Mouse (Mus musculus) stomach, postnatal 0 days (tissue): ENCODE results near the gene Nktr. TPM values are rescaled to one million over a fixed set of nuclear protein-coding genes. Genes with fewer than 3 reads are reported as not detected.

Experiments used
- ATAC-seq: fragments of 200-750 bp; cut with Nextera tagmentation; 2 replicates; pipeline ENCODE4 v1.8.0; 2017; ENCODE audit not compliant: low FRiP score, low TSS enrichment
- DNase-seq: peaks from one replicate; pipeline ENCODE4 v3.0.0-alpha.2; 2016; ENCODE audit warnings: low spot score
- H3K27ac ChIP-seq: fragments of 300-500 bp; sonication (generic); replicated peaks from 2 replicates; pipeline ENCODE4 v1.5.1; 2014; ENCODE audit warnings: mild to moderate bottlenecking, control low read depth
- H3K27me3 ChIP-seq: fragments of 300-500 bp; sonication (generic); 2 replicates; pipeline ENCODE4 v1.6.1; 2014; ENCODE audit warnings: low read length; ENCODE audit not compliant: control insufficient read depth, insufficient read depth
- H3K36me3 ChIP-seq: fragments of 300-500 bp; sonication (generic); 2 replicates; pipeline ENCODE4 v1.6.1; 2014; ENCODE audit warnings: low read length, mixed read lengths; ENCODE audit not compliant: control insufficient read depth, insufficient read depth
- H3K4me1 ChIP-seq: fragments of 300-500 bp; sonication (generic); replicated peaks from 2 replicates; pipeline ENCODE4 v1.6.1; 2014; ENCODE audit warnings: antibody characterized with exemption; ENCODE audit not compliant: control insufficient read depth, insufficient read depth
- H3K4me2 ChIP-seq: fragments of 300-500 bp; sonication (generic); replicated peaks from 2 replicates; pipeline ENCODE4 v1.6.1; 2014; ENCODE audit warnings: low read depth, mild to moderate bottlenecking, control low read depth, moderate library complexity
- H3K4me3 ChIP-seq: fragments of 300-500 bp; sonication (generic); 2 replicates; pipeline ENCODE4 v1.5.1; 2014; ENCODE audit warnings: low read depth, low read length, control low read depth
- H3K9ac ChIP-seq: fragments of 300-500 bp; sonication (generic); 2 replicates; pipeline ENCODE4 v1.6.1; 2014; ENCODE audit warnings: mild to moderate bottlenecking, low read length, control low read depth, mixed read lengths
- H3K9me3 ChIP-seq: fragments of 300-500 bp; sonication (generic); 2 replicates; pipeline ENCODE4 v1.6.1; 2016; ENCODE audit warnings: low read length; ENCODE audit not compliant: control insufficient read depth
- CTCF ChIP-seq: IDR thresholded peaks from 2 replicates; pipeline ENCODE4 v1.5.1; 2016; ENCODE audit warnings: antibody characterized with exemption, low read depth, mild to moderate bottlenecking, moderate library complexity
- EP300 ChIP-seq: optimal IDR thresholded peaks from 2 replicates; pipeline ENCODE3; 2016; ENCODE audit warnings: antibody characterized with exemption
- WGBS: fragments of 180-500 bp; shearing (Covaris S2); extraction: QIAGEN DNeasy Blood & Tissue Kit; methylation state at CpG from one replicate; pipeline ENCODE4 v1.1.7; 2014; 5-methylcytosine and 5-hydroxymethylcytosine counted together
- polyA plus RNA-seq: library from polyadenylated mRNA; unstranded; fragments of >200 nt; fragmentation: Nextera tagmentation; extraction: Ambion mirVana; gene quantifications from 2 replicates; pipeline ENCODE4 v1.2.1, GENCODE M21; 2015

The Nktr gene
- polyA plus RNA-seq, 1 experiment from 2014 or later: 32.0 TPM

DNA sequence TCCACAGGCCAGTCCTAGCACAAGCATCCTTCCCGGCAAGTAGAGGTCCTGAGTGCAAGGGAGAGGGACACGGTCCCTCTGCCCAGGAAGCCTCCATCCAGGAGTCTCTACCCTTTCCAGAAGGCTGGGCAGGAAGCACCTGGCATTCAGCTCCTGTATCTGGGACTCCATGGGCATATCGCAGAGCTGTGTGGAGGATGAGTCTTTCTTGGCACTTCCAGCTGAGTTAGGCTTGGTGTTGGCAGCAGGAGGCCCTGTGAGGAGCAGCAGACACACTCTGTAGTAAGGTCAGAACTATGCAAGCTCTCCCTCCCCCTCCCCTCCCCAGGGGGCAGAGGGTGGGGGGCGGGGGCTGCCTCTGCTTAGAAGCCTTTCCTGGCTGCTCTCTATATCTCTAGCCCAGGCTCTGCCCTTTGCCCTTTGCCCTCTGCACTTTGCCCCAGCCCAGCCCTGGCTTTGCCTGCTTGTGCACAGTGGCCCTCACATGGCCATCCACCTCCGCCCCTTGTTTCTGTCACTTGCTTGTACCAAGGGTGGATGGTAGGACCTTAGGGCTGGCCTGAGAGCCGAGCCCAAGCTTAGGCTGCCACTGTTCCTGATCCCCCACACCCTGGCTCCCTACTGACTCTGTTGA is 80.0 kb downstream of the Nktr start:
- Histone ChIP-seq H3K4me3 (no peak overlapping the region), H3K27ac (no peak overlapping the region), H3K4me2 (no peak overlapping the region), H3K36me3 (no peaks in the 10 kb centered on the region), H3K27me3 (no peaks in the 10 kb centered on the region), H3K9ac (no peak overlapping the region), H3K9me3 (no peaks in the 10 kb centered on the region), H3K4me1 (0 out of 2 replicates have a peak, but pooled peaks cover 2% of the 10 kb centered on the region)
- no peak for DNase-seq
- 40% methylated on average over 6 of the region's 6 CpGs for WGBS
- ATAC-seq: no peak
- TF ChIP-seq CTCF (no peak), EP300 (no peak)

DNA sequence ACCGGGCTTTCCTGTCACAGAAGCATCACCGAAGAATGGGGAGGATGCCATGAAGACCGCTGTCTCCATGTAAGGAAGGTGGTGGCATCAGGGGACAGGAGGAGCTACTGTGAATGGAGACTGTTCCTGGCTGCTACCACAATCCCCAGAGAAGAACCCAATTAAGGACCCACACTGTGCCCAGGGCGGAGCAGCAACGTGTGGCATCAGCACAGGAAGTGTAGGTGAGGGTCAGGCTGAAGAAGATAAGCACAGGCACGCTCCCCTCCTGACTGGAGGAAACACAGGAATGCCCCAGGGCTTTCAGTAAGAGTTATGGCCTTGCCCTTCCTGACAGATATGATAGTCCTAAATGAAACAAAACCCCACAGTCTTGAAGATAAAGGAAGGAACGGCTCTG is 83.8 kb downstream of the Nktr start:
- no peak overlapping the region for H3K9ac ChIP-seq
- no peaks in the 10 kb centered on the region for H3K9me3 ChIP-seq
- no peak overlapping the region for H3K4me3 ChIP-seq
- 51% methylated on average over 7 of the region's 7 CpGs for WGBS
- 0 out of 2 replicates have a peak, but pooled peaks cover 2% of the 10 kb centered on the region for H3K4me1 ChIP-seq
- H3K27ac ChIP-seq: no peak overlapping the region
- ATAC-seq (no peak), DNase-seq (no peak)
- no peaks in the 10 kb centered on the region for H3K36me3 ChIP-seq
- TF ChIP-seq EP300 (no peak), CTCF (no peak)
- H3K27me3 ChIP-seq: no peaks in the 10 kb centered on the region
- H3K4me2 ChIP-seq: no peak overlapping the region

Other genes starting within 250 kb of the Nktr start
- 2.4 and 2.5 TPM in 2 replicates for gene Cck, start 223.5 kb upstream of the Nktr start, polyA plus RNA-seq
- 0.15 and 0.21 TPM in 2 replicates for gene Lyzl4, start 77.1 kb upstream of the Nktr start, polyA plus RNA-seq
- gene Vipr1, start 76.5 kb upstream of the Nktr start, polyA plus RNA-seq: 0.47 and 0.51 TPM in 2 replicates
- 5.0 and 6.8 TPM in 2 replicates for gene Sec22c, start 13.7 kb upstream of the Nktr start, polyA plus RNA-seq
- gene Ss18l2, start 8.8 kb upstream of the Nktr start, polyA plus RNA-seq: 106 and 119 TPM in 2 replicates
- 8.0 and 10.5 TPM in 2 replicates for gene Zfp651, start 40.2 kb downstream of the Nktr start, polyA plus RNA-seq
- 0.42 and 0.46 TPM in 2 replicates for gene Klhl40, start 58.4 kb downstream of the Nktr start, polyA plus RNA-seq
- 1.5 and 2.0 TPM in 2 replicates for gene Hhatl, start 73.3 kb downstream of the Nktr start, polyA plus RNA-seq
- gene Ccdc13, start 120.3 kb downstream of the Nktr start, polyA plus RNA-seq: 0.16 and 0.19 TPM in 2 replicates
- gene Higd1a, start 139.2 kb downstream of the Nktr start, polyA plus RNA-seq: 631 and 679 TPM in 2 replicates
- 0.28 and 0.35 TPM in 2 replicates for gene Ackr2, start 179.2 kb downstream of the Nktr start, polyA plus RNA-seq
- 0.85 and 1.2 TPM in 2 replicates for gene Cyp8b1, start 197.1 kb downstream of the Nktr start, polyA plus RNA-seq
- 2.7 and 2.8 TPM in 2 replicates for gene Fam198a, start 231.8 kb downstream of the Nktr start, polyA plus RNA-seq